Mouse (Mus musculus): ENCODE data around the gene Adgrl1. TPM values are rescaled to one million over a fixed set of nuclear protein-coding genes. Genes with fewer than 3 reads are reported as not detected.

Adgrl1 gene
- polyA plus RNA-seq, 1 experiment from 2014 or later: 8.3 TPM

GRCm38 (mm10) chr8:83955958-83956218 lies 56.0 kb downstream of the Adgrl1 start:
- H3K9ac ChIP-seq (ENCODE audit: low read length): peak overlapping the region; percentile 69
- no peaks in the 10 kb centered on the region for H3K36me3 ChIP-seq (ENCODE audit: control insufficient read depth, insufficient read depth)
- ATAC-seq (replicated peaks; ENCODE audit: extremely low read depth, insufficient read depth, low FRiP score): 0 out of 2 replicates have a peak, but pooled peaks have one; percentile 1
- H3K27ac ChIP-seq (ENCODE audit: low read length): peak overlapping the region; percentile 18; the same call in 1 of the 2 replicates
- H3K9me3 ChIP-seq (replicated peaks; ENCODE audit: control insufficient read depth, low read length): no peaks in the 10 kb centered on the region
- peak overlapping the region; percentile 74 for H3K4me3 ChIP-seq (ENCODE audit: low read length)
- 1% methylated on average over 15 of the region's 15 CpGs for WGBS
- H3K4me1 ChIP-seq (ENCODE audit: control insufficient read depth, insufficient read depth, low read length): peaks cover 13% of the 10 kb centered on the region
- peak overlapping the region; percentile 84 for H3K4me2 ChIP-seq (ENCODE audit: low read depth, low read length)
- H3K27me3 ChIP-seq (ENCODE audit: control insufficient read depth, insufficient read depth, low read length): no peaks in the 10 kb centered on the region

DNA sequence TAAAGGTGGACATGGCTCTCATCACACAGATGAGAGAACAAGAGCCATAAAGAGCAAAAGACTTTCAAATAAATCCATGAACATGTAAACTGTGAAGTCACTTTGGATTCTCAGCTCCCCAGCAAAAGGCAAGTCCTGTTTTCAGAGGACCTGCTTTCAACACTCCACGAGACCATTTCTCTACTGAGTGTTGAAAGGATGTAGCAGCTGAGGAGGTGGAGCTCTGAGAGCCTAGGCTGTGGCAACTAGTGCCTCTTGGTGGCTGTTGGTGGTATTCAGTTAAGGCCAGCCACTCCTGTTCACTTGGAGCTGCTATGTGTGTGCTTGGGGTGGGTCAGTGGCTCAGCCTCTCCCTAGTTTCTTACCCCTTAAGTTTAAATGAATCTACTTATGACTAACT lies 56.9 kb downstream of the Adgrl1 start:
- Histone ChIP-seq H3K27me3 (ENCODE audit: control insufficient read depth, insufficient read depth, low read length) (no peaks in the 10 kb centered on the region), H3K4me1 (ENCODE audit: control insufficient read depth, insufficient read depth, low read length) (peaks cover 13% of the 10 kb centered on the region), H3K9ac (ENCODE audit: low read length) (no peak overlapping the region; the same call in 1 of the 2 replicates), H3K4me2 (ENCODE audit: low read depth, low read length) (peak overlapping the region; percentile 84), H3K9me3 (replicated peaks; ENCODE audit: control insufficient read depth, low read length) (no peaks in the 10 kb centered on the region), H3K27ac (ENCODE audit: low read length) (no peak overlapping the region), H3K4me3 (ENCODE audit: low read length) (peak overlapping the region; percentile 74), H3K36me3 (ENCODE audit: control insufficient read depth, insufficient read depth) (no peaks in the 10 kb centered on the region)
- ATAC-seq (replicated peaks; ENCODE audit: extremely low read depth, insufficient read depth, low FRiP score): no peak
- WGBS: 4% methylated on average over 1 of the region's 1 CpGs

DNA sequence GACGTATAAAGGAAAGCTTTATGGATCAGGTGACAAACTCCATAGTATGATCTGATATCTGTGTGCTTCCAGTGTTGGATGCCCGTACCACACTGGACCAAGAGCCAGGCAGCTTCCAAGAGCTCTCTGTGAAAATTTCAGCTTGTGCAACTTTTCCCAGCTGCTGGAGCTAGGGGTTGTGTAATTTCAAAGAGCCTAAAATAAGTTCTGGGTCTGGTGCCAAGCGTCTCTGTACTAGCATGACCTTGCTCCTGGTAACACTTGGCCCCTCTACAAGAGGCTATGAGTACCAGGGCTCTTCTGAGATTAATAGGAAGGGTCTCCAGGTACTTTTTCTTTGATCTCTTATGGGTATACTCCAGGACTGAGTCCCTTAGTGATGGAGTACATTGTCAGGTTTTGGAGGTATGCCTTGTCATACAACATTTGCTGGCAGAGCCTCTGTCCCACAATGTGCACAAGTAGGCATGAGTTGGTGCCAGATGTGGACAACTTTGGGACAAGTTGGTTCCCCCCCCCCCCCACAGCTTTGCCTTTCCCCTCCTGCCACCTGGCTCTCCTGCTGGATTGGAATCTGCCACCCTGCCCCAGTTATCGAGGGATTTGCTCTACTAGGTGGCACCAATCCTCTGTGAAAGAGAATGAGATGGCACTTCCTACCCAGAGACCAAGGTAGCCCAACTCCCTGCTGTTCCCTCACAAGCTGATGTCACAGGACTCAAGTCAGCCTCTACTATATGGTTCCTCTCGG lies 64.3 kb downstream of the Adgrl1 start:
- WGBS: 59% methylated on average over 5 of the region's 5 CpGs
- no peak overlapping the region for H3K4me3 ChIP-seq (ENCODE audit: low read length)
- ATAC-seq (replicated peaks; ENCODE audit: extremely low read depth, insufficient read depth, low FRiP score): peak; percentile 91
- H3K27me3 ChIP-seq (ENCODE audit: control insufficient read depth, insufficient read depth, low read length): no peaks in the 10 kb centered on the region
- peaks cover 20% of the 10 kb centered on the region for H3K36me3 ChIP-seq (ENCODE audit: control insufficient read depth, insufficient read depth)
- H3K4me2 ChIP-seq (ENCODE audit: low read depth, low read length): peak overlapping the region; percentile 18
- no peak overlapping the region for H3K9ac ChIP-seq (ENCODE audit: low read length)
- H3K9me3 ChIP-seq (replicated peaks; ENCODE audit: control insufficient read depth, low read length): no peaks in the 10 kb centered on the region
- H3K4me1 ChIP-seq (ENCODE audit: control insufficient read depth, insufficient read depth, low read length): peaks cover 15% of the 10 kb centered on the region
- H3K27ac ChIP-seq (ENCODE audit: low read length): peak overlapping the region; percentile 77

DNA sequence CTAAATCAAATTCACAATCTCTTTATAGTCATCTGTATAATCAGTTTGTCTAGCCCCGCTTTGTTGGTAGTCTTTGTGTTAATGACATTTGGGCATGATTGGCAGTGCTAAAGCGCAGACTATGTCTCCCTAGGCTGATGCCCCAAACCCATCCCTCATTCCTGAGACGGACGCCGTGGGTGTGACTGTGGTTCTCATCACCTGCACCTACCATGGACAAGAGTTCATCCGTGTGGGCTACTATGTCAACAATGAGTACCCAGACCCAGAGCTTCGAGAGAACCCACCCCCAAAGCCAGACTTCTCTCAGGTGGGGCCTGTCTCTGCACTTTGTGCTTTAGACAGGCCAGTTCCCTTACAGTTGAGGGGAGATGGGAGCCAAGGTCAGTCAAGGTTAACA lies 67.8 kb downstream of the Adgrl1 start:
- H3K9me3 ChIP-seq (replicated peaks; ENCODE audit: control insufficient read depth, low read length): no peaks in the 10 kb centered on the region
- H3K4me2 ChIP-seq (ENCODE audit: low read depth, low read length): no peak overlapping the region
- ATAC-seq (replicated peaks; ENCODE audit: extremely low read depth, insufficient read depth, low FRiP score): no peak
- H3K4me3 ChIP-seq (ENCODE audit: low read length): no peak overlapping the region
- WGBS: 89% methylated on average over 7 of the region's 7 CpGs
- peaks cover 22% of the 10 kb centered on the region for H3K4me1 ChIP-seq (ENCODE audit: control insufficient read depth, insufficient read depth, low read length)
- no peak overlapping the region for H3K9ac ChIP-seq (ENCODE audit: low read length)
- peaks cover 27% of the 10 kb centered on the region for H3K36me3 ChIP-seq (ENCODE audit: control insufficient read depth, insufficient read depth)
- H3K27me3 ChIP-seq (ENCODE audit: control insufficient read depth, insufficient read depth, low read length): no peaks in the 10 kb centered on the region
- H3K27ac ChIP-seq (ENCODE audit: low read length): no peak overlapping the region

DNA sequence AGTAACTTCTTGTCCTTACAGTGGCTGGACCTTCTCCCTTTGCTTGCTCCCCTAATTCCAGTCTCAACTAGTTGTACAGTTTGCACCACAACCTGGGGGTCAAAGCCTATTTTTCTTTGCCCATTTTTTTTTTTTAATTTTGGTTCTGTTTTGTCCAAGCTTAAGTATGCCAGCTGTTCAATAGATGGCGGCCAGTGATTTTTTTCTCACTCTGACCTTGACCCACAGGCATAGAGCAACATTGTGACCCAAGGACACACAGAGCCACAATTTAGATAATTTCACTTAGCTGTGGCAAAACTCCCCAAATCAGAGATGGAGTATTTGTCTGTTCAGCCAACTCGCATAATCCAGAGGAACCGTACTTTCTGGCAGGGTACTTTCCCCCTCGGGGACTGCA lies 71.2 kb downstream of the Adgrl1 start:
- ATAC-seq (replicated peaks; ENCODE audit: extremely low read depth, insufficient read depth, low FRiP score): no peak
- Histone ChIP-seq H3K27ac (ENCODE audit: low read length) (no peak overlapping the region), H3K36me3 (ENCODE audit: control insufficient read depth, insufficient read depth) (peaks cover 23% of the 10 kb centered on the region), H3K27me3 (ENCODE audit: control insufficient read depth, insufficient read depth, low read length) (no peaks in the 10 kb centered on the region), H3K9ac (ENCODE audit: low read length) (no peak overlapping the region), H3K4me1 (ENCODE audit: control insufficient read depth, insufficient read depth, low read length) (peaks cover 21% of the 10 kb centered on the region), H3K9me3 (replicated peaks; ENCODE audit: control insufficient read depth, low read length) (no peaks in the 10 kb centered on the region), H3K4me2 (ENCODE audit: low read depth, low read length) (no peak overlapping the region), H3K4me3 (ENCODE audit: low read length) (no peak overlapping the region)
- 86% methylated on average over 4 of the region's 4 CpGs for WGBS

- no peak overlapping the region; the same call in 1 of the 2 replicates for H3K9ac ChIP-seq (ENCODE audit: low read length)
- H3K27me3 ChIP-seq (ENCODE audit: control insufficient read depth, insufficient read depth, low read length): no peaks in the 10 kb centered on the region
- ATAC-seq (replicated peaks; ENCODE audit: extremely low read depth, insufficient read depth, low FRiP score): no peak
- peak overlapping the region; percentile 94 for H3K4me3 ChIP-seq (ENCODE audit: low read length)
- H3K9me3 ChIP-seq (replicated peaks; ENCODE audit: control insufficient read depth, low read length): no peaks in the 10 kb centered on the region
- H3K27ac ChIP-seq (ENCODE audit: low read length): no peak overlapping the region; the same call in 1 of the 2 replicates
- 73% methylated on average over 6 of the region's 6 CpGs for WGBS
- H3K36me3 ChIP-seq (ENCODE audit: control insufficient read depth, insufficient read depth): peaks cover 23% of the 10 kb centered on the region
- peak overlapping the region; percentile 94 for H3K4me2 ChIP-seq (ENCODE audit: low read depth, low read length)
- H3K4me1 ChIP-seq (ENCODE audit: control insufficient read depth, insufficient read depth, low read length): peaks cover 25% of the 10 kb centered on the region
Measured at GRCm38 (mm10) chr8:83971661-83972060, 71.8 kb downstream of the Adgrl1 start.

GRCm38 (mm10) chr8:83972150-83973120 lies 72.5 kb downstream of the Adgrl1 start, which contains the start of gene Prkaca:
Prkaca (plus strand) TSS chr8:83972993.
- peak within 1 kb of the TSS; percentile 94 for H3K4me2 ChIP-seq (ENCODE audit: low read depth, low read length)
- H3K4me3 ChIP-seq (ENCODE audit: low read length): peak within 1 kb of the TSS; percentile 94
- H3K9me3 ChIP-seq (replicated peaks; ENCODE audit: control insufficient read depth, low read length): no peaks in the 10 kb centered on the region
- under 1% methylated on average over 81 of the region's 94 CpGs for WGBS
- H3K27ac ChIP-seq (ENCODE audit: low read length): peak within 1 kb of the TSS; percentile 85
- no peaks in the 10 kb centered on the region for H3K27me3 ChIP-seq (ENCODE audit: control insufficient read depth, insufficient read depth, low read length)
- peaks cover 33% of the 10 kb centered on the region for H3K4me1 ChIP-seq (ENCODE audit: control insufficient read depth, insufficient read depth, low read length)
- H3K36me3 ChIP-seq (ENCODE audit: control insufficient read depth, insufficient read depth): peaks cover 18% of the 10 kb centered on the region
- peak; percentile 99 for ATAC-seq (replicated peaks; ENCODE audit: extremely low read depth, insufficient read depth, low FRiP score)
- peak within 1 kb of the TSS; percentile 97 for H3K9ac ChIP-seq (ENCODE audit: low read length)

DNA sequence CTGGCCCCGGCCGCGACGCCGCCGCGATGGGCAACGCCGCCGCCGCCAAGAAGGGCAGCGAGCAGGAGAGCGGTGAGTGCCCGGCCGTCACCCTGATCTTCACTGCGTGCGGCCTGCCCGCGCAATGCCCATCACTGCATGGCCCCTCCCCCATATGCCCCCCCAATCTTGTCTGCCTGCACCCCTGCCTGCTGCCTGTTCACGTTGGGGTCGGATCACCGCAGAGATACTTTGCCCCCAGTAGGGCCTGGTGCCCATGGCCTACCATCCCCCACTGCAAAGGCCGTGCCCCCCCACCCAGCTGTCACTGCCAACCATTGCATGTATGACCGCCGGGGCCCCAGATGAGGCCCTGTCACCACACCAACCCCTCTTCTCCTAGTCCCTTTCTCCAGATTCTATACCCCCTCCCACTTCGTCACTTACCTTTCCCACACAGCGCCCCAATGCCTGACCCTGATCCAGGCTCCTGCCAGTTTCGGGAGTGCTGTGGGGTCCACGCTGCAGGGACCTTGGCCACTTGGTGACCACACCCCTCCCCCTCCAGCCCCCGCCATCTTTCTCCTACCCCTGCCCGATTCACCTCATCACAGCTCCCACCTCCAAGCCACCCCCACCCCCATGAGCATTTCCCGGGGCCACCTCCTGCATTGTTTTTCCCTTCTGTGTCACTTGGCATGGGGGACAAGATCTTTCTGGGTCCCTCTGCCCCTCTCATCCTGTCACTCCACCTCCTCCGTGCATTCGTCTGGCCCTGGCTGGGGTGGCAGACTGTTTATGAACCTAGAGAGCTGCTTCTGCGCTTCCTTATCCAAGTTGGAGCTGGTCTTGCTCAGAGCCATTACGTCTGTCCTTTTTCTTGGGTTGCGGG lies 73.5 kb downstream of the Adgrl1 start:
- Histone ChIP-seq H3K27me3 (ENCODE audit: control insufficient read depth, insufficient read depth, low read length) (no peaks in the 10 kb centered on the region), H3K9ac (ENCODE audit: low read length) (peak overlapping the region; percentile 97), H3K4me1 (ENCODE audit: control insufficient read depth, insufficient read depth, low read length) (peaks cover 42% of the 10 kb centered on the region), H3K4me3 (ENCODE audit: low read length) (peak overlapping the region; percentile 94), H3K27ac (ENCODE audit: low read length) (peak overlapping the region; percentile 85), H3K4me2 (ENCODE audit: low read depth, low read length) (peak overlapping the region; percentile 75), H3K36me3 (ENCODE audit: control insufficient read depth, insufficient read depth) (peaks cover 8% of the 10 kb centered on the region), H3K9me3 (replicated peaks; ENCODE audit: control insufficient read depth, low read length) (no peaks in the 10 kb centered on the region)
- ATAC-seq (replicated peaks; ENCODE audit: extremely low read depth, insufficient read depth, low FRiP score): peak; percentile 2
- WGBS: 2% methylated on average over 37 of the region's 37 CpGs

Measured in heart, embryonic 16.5 days (tissue).